Mouse (Mus musculus): ENCODE measurements at regions not wholly inside any gene's neighbourhood (a gene's known extent, or its start where the extent isn't known, plus 50 kb on each side); places are given as distances from the start of the nearest gene placed in this dataset.
A peak's percentile ranks its signal among the peaks of the same experiment; 100 is the strongest.

GRCm38 (mm10) chr10:98745409-98745808, 168.8 kb upstream of the Atp2b1 start:
- Histone ChIP-seq H3K27ac (ENCODE audit: low read depth, low read length) (no peak overlapping the region), H3K4me3 (ENCODE audit: low read depth, low read length) (no peak overlapping the region), H3K36me3 (ENCODE audit: control insufficient read depth, insufficient read depth, low read length) (no peaks in the 10 kb centered on the region), H3K4me1 (ENCODE audit: control insufficient read depth, insufficient read depth, low read length) (peaks cover 3% of the 10 kb centered on the region; the same call in 1 of the 2 replicates), H3K9ac (ENCODE audit: low read length) (no peak overlapping the region), H3K27me3 (ENCODE audit: control insufficient read depth, insufficient read depth, low read length) (no peaks in the 10 kb centered on the region), H3K4me2 (no peak overlapping the region), H3K9me3 (ENCODE audit: control insufficient read depth, low read length) (no peaks in the 10 kb centered on the region)
- 78% methylated on average over 2 of the region's 2 CpGs for WGBS
- no peak for ATAC-seq (ENCODE audit: low FRiP score)
- DNase-seq (ENCODE audit: low spot score, missing footprints): peak; percentile 31

GRCm38 (mm10) chr10:98745861-98746260, 168.3 kb upstream of the Atp2b1 start:
- no peak for ATAC-seq (ENCODE audit: low FRiP score)
- no peaks in the 10 kb centered on the region for H3K27me3 ChIP-seq (ENCODE audit: control insufficient read depth, insufficient read depth, low read length)
- no peaks in the 10 kb centered on the region for H3K36me3 ChIP-seq (ENCODE audit: control insufficient read depth, insufficient read depth, low read length)

GRCm38 (mm10) chr10:98748856-98749583, 165.2 kb upstream of the Atp2b1 start:
- Histone ChIP-seq H3K27me3 (ENCODE audit: control insufficient read depth, insufficient read depth, low read length) (no peaks in the 10 kb centered on the region), H3K9me3 (ENCODE audit: control insufficient read depth, low read length) (no peaks in the 10 kb centered on the region), H3K36me3 (ENCODE audit: control insufficient read depth, insufficient read depth, low read length) (no peaks in the 10 kb centered on the region), H3K4me2 (no peak overlapping the region), H3K27ac (ENCODE audit: low read depth, low read length) (no peak overlapping the region), H3K4me1 (ENCODE audit: control insufficient read depth, insufficient read depth, low read length) (peaks cover 3% of the 10 kb centered on the region; the same call in 1 of the 2 replicates), H3K4me3 (ENCODE audit: low read depth, low read length) (no peak overlapping the region), H3K9ac (ENCODE audit: low read length) (no peak overlapping the region)
- WGBS: 5% methylated on average over 3 of the region's 3 CpGs
- peak; percentile 79 for DNase-seq (ENCODE audit: low spot score, missing footprints)
- ATAC-seq (ENCODE audit: low FRiP score): peak; percentile 78; the same call in 1 of the 2 replicates

More at GRCm38 (mm10) chr10:98745861-98746260, 168.3 kb upstream of the Atp2b1 start:
- WGBS: 88% methylated on average over 5 of the region's 5 CpGs
- Histone ChIP-seq H3K9ac (ENCODE audit: low read length) (no peak overlapping the region), H3K9me3 (ENCODE audit: control insufficient read depth, low read length) (no peaks in the 10 kb centered on the region), H3K4me3 (ENCODE audit: low read depth, low read length) (no peak overlapping the region), H3K27ac (ENCODE audit: low read depth, low read length) (no peak overlapping the region), H3K4me1 (ENCODE audit: control insufficient read depth, insufficient read depth, low read length) (peaks cover 3% of the 10 kb centered on the region; the same call in 1 of the 2 replicates), H3K4me2 (no peak overlapping the region)
- no peak for DNase-seq (ENCODE audit: low spot score, missing footprints)

- no peak overlapping the region for H3K4me3 ChIP-seq (ENCODE audit: low read depth, low read length)
- no peaks in the 10 kb centered on the region for H3K9me3 ChIP-seq (ENCODE audit: control insufficient read depth, low read length)
- H3K4me2 ChIP-seq: no peak overlapping the region
- WGBS: 55% methylated on average over 4 of the region's 4 CpGs
- no peak for ATAC-seq (ENCODE audit: low FRiP score)
- H3K4me1 ChIP-seq (ENCODE audit: control insufficient read depth, insufficient read depth, low read length): peaks cover 3% of the 10 kb centered on the region; the same call in 1 of the 2 replicates
- H3K9ac ChIP-seq (ENCODE audit: low read length): no peak overlapping the region
- H3K27me3 ChIP-seq (ENCODE audit: control insufficient read depth, insufficient read depth, low read length): no peaks in the 10 kb centered on the region
- DNase-seq (ENCODE audit: low spot score, missing footprints): no peak
- H3K36me3 ChIP-seq (ENCODE audit: control insufficient read depth, insufficient read depth, low read length): no peaks in the 10 kb centered on the region
- H3K27ac ChIP-seq (ENCODE audit: low read depth, low read length): no peak overlapping the region
These were observed 164.6 kb upstream of the Atp2b1 start for GRCm38 (mm10) chr10:98749584-98749947.

- WGBS: 65% methylated on average over 11 of the region's 11 CpGs
- Histone ChIP-seq H3K4me3 (ENCODE audit: low read depth, low read length) (no peak overlapping the region), H3K9me3 (ENCODE audit: control insufficient read depth, low read length) (no peaks in the 10 kb centered on the region), H3K27me3 (ENCODE audit: control insufficient read depth, insufficient read depth, low read length) (no peaks in the 10 kb centered on the region), H3K4me1 (ENCODE audit: control insufficient read depth, insufficient read depth, low read length) (peaks cover 3% of the 10 kb centered on the region; the same call in 1 of the 2 replicates), H3K36me3 (ENCODE audit: control insufficient read depth, insufficient read depth, low read length) (no peaks in the 10 kb centered on the region), H3K9ac (ENCODE audit: low read length) (no peak overlapping the region), H3K27ac (ENCODE audit: low read depth, low read length) (no peak overlapping the region), H3K4me2 (no peak overlapping the region)
- DNase-seq (ENCODE audit: low spot score, missing footprints) (peak; percentile 80), ATAC-seq (ENCODE audit: low FRiP score) (peak; percentile 27; the same call in 1 of the 2 replicates)
These were observed 162.7 kb upstream of the Atp2b1 start for GRCm38 (mm10) chr10:98751376-98752058.

GRCm38 (mm10) chr10:98761080-98761479, 153.1 kb upstream of the Atp2b1 start:
- Histone ChIP-seq H3K27me3 (ENCODE audit: control insufficient read depth, insufficient read depth, low read length) (no peaks in the 10 kb centered on the region), H3K36me3 (ENCODE audit: control insufficient read depth, insufficient read depth, low read length) (no peaks in the 10 kb centered on the region), H3K9ac (ENCODE audit: low read length) (no peak overlapping the region), H3K4me2 (no peak overlapping the region), H3K27ac (ENCODE audit: low read depth, low read length) (no peak overlapping the region), H3K4me3 (ENCODE audit: low read depth, low read length) (no peak overlapping the region), H3K9me3 (ENCODE audit: control insufficient read depth, low read length) (no peaks in the 10 kb centered on the region), H3K4me1 (ENCODE audit: control insufficient read depth, insufficient read depth, low read length) (no peaks in the 10 kb centered on the region)
- DNase-seq (ENCODE audit: low spot score, missing footprints) (peak; percentile 61), ATAC-seq (ENCODE audit: low FRiP score) (no peak)

GRCm38 (mm10) chr10:98765786-98766419, 148.3 kb upstream of the Atp2b1 start:
- no peaks in the 10 kb centered on the region for H3K27me3 ChIP-seq (ENCODE audit: control insufficient read depth, insufficient read depth, low read length)
- H3K4me2 ChIP-seq: no peak overlapping the region
- no peaks in the 10 kb centered on the region for H3K4me1 ChIP-seq (ENCODE audit: control insufficient read depth, insufficient read depth, low read length)
- WGBS: 77% methylated on average over 11 of the region's 11 CpGs
- no peaks in the 10 kb centered on the region for H3K36me3 ChIP-seq (ENCODE audit: control insufficient read depth, insufficient read depth, low read length)
- no peak overlapping the region for H3K9ac ChIP-seq (ENCODE audit: low read length)
- no peaks in the 10 kb centered on the region for H3K9me3 ChIP-seq (ENCODE audit: control insufficient read depth, low read length)
- H3K4me3 ChIP-seq (ENCODE audit: low read depth, low read length): no peak overlapping the region
- no peak overlapping the region for H3K27ac ChIP-seq (ENCODE audit: low read depth, low read length)
- no peak for ATAC-seq (ENCODE audit: low FRiP score)
- DNase-seq (ENCODE audit: low spot score, missing footprints): peak; percentile 8

- Histone ChIP-seq H3K9ac (ENCODE audit: low read length) (no peak overlapping the region), H3K4me1 (ENCODE audit: control insufficient read depth, insufficient read depth, low read length) (no peaks in the 10 kb centered on the region), H3K27ac (ENCODE audit: low read depth, low read length) (no peak overlapping the region), H3K4me3 (ENCODE audit: low read depth, low read length) (no peak overlapping the region), H3K9me3 (ENCODE audit: control insufficient read depth, low read length) (no peaks in the 10 kb centered on the region), H3K36me3 (ENCODE audit: control insufficient read depth, insufficient read depth, low read length) (no peaks in the 10 kb centered on the region), H3K4me2 (no peak overlapping the region), H3K27me3 (ENCODE audit: control insufficient read depth, insufficient read depth, low read length) (no peaks in the 10 kb centered on the region)
- ATAC-seq (ENCODE audit: low FRiP score): no peak
- WGBS: 72% methylated on average over 1 of the region's 1 CpGs
- DNase-seq (ENCODE audit: low spot score, missing footprints): no peak
These were observed 134.4 kb upstream of the Atp2b1 start for GRCm38 (mm10) chr10:98779783-98780182.

- no peak for ATAC-seq (ENCODE audit: low FRiP score)
- Histone ChIP-seq H3K36me3 (ENCODE audit: control insufficient read depth, insufficient read depth, low read length) (no peaks in the 10 kb centered on the region), H3K4me3 (ENCODE audit: low read depth, low read length) (no peak overlapping the region), H3K27ac (ENCODE audit: low read depth, low read length) (no peak overlapping the region), H3K27me3 (ENCODE audit: control insufficient read depth, insufficient read depth, low read length) (no peaks in the 10 kb centered on the region), H3K9ac (ENCODE audit: low read length) (no peak overlapping the region), H3K4me1 (ENCODE audit: control insufficient read depth, insufficient read depth, low read length) (no peaks in the 10 kb centered on the region), H3K4me2 (no peak overlapping the region), H3K9me3 (ENCODE audit: control insufficient read depth, low read length) (no peaks in the 10 kb centered on the region)
- 90% methylated on average over 5 of the region's 5 CpGs for WGBS
- DNase-seq (ENCODE audit: low spot score, missing footprints): no peak
These were observed 133.3 kb upstream of the Atp2b1 start for GRCm38 (mm10) chr10:98780938-98781337.
